Mouse (Mus musculus) lung, postnatal 0 days (tissue): ENCODE results near the gene Ankra2.

Source experiments
- CTCF ChIP-seq: IDR thresholded peaks from 2 replicates; pipeline ENCODE4 v1.5.1; 2016; ENCODE audit warnings: antibody characterized with exemption, mild to moderate bottlenecking
- EP300 ChIP-seq: IDR thresholded peaks from 2 replicates; pipeline ENCODE4 v1.6.1; 2016; ENCODE audit warnings: antibody characterized with exemption, mild to moderate bottlenecking, control low read depth

GRCm38 (mm10) chr13:98276253-98276652 is 13.4 kb downstream of the Ankra2 start:
- TF ChIP-seq EP300 (no peak), CTCF (no peak)
